Mouse (Mus musculus) kidney, adult 18-20 months (tissue): Measurements from ENCODE around the gene BC017158.
A peak's percentile ranks its signal among the peaks of the same experiment; 100 is the strongest.
"Not testable (repeated sequence)": the region's sequence is repeated elsewhere in the genome, so short reads cannot be mapped to it uniquely, and the experiment has no call there.

Source experiments
- DNase-seq: peaks from one replicate; pipeline ENCODE4 v3.0.0; 2021

BC017158 gene

DNA sequence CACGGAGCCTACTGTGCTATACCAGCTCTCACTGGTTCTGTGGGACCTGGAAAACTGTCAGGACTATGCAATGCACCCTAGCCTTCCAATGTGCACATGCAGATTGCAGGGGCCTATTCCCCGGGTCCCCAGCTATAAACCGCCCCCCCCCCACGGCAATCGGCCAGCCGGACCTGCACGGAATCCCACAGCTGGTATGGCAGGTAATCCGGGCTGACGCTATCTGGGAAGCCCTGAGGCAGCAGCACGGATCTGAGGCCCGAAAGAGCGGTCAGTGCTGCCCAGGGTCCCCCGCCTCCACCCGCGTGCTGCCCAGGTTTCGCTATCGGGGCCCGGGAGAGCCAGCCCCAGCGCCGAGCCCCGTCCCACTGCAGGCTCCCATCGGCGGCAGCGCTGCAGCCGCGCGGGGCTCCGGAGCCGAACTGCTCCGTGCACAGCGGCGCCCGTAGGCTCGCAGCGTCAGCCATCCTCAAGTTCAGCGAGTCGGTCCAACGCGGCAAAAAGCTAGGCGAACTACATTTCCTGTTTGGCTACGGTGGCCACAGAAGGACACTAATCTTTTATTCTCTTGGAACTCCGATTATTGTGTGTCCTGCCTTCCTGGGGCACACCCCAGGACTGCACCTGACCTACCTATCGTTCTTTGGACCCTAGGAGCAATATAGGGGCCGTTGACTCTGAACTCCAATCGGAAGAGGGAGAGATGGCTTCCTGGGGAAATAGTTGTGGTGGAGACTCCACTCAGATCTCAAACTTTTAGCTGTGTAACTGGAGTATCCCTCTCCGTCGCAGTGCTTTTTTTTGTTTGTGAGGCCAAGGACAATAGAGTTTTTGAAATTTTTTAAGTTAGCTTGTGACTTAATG, at the start of gene BC017158:
Gene BC017158, minus strand, starts transcription at position 554 of the 864 bp plus-strand sequence.
- DNase-seq: peak; percentile 87

GRCm38 (mm10) chr7:128346991-128347390, 49.0 kb upstream of the BC017158 start:
- no peak for DNase-seq

- DNase-seq: no peak
These were observed 48.6 kb upstream of the BC017158 start for GRCm38 (mm10) chr7:128346522-128346921.

DNA sequence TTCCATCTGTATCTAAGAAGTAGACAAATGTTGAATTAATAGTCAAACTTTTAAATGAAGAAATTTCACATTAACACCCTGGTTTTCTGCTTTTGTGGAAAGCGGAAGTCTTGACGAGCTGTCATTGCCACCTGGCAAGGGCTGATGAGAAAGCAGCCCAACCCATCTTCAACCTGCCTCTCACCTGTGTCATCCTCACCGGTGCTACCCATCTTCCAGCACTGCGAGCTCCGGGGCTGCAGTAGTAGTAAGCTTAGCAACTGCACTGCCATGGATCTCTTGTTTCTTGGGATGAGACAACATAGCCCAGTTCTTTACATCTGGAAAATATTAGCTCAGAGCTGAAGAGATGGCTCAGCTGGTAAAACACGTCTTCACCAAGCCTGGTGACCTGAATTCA, 47.7 kb upstream of the BC017158 start:
- no peak for DNase-seq

DNA sequence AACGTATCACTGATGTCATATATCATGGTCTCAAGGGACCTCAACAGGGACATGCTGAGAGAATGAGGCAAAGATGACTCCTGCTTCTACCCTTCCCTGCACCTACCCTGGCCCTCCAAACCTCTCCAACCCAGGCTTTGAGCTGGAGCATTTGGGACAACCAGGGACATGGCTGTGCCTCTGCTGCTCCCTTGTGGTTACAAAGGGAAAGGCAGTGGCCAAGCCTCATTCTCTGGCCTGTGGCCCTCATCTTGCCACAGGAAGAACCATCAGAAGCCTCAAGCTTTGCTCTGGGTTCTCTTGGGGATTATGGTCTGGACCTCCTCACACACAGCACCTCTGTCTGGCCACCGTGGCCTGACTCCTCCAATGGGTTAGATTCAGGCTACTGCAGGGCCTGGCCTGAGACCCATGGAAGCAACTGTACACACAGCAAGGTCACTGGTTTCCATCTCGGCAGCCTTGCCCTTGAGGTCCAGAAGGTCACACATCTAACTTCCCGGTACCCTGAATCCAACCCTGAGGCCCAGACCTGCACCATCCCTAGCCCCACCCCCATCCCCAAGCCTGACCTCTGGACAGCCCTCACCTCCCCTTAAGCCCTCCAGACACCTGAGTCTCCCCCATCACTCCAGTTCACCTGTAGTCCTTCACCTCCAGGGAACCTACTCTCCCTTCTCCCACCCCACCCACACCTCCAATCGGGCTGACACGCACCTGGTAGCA, 47.1 kb upstream of the BC017158 start:
- peak; percentile 82 for DNase-seq

GRCm38 (mm10) chr7:128344488-128344887, 46.5 kb upstream of the BC017158 start:
- no peak for DNase-seq

- not testable (repeated sequence) for DNase-seq
These were observed 44.7 kb upstream of the BC017158 start for GRCm38 (mm10) chr7:128342691-128343090.

GRCm38 (mm10) chr7:128340321-128340720, 42.4 kb upstream of the BC017158 start:
- DNase-seq: not testable (repeated sequence)

- DNase-seq: peak; percentile 19
These were observed 34.9 kb upstream of the BC017158 start for GRCm38 (mm10) chr7:128332896-128333295.

- DNase-seq: no peak
These were observed 33.0 kb upstream of the BC017158 start for GRCm38 (mm10) chr7:128330981-128331380.

DNA sequence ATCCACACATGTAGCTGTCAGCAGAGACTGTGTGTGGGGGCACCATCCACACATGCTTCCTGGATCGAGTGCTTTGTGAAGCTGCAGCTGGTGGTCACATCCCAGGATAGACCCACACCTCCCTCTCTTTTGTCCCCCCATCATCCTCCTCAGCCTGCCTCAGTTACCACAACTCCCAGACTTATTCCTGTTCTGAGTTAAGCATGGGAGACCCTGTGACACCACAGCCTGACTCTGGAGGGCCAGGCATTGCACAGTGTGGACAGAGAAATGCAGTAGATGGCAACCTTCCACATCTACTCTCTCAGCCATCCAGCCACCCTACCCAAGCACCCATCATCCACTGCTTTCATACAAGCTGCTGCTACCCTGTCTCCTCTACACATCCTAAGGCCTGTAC, 27.0 kb upstream of the BC017158 start:
- DNase-seq: no peak

GRCm38 (mm10) chr7:128321260-128321659, 23.3 kb upstream of the BC017158 start:
- DNase-seq: no peak

DNA sequence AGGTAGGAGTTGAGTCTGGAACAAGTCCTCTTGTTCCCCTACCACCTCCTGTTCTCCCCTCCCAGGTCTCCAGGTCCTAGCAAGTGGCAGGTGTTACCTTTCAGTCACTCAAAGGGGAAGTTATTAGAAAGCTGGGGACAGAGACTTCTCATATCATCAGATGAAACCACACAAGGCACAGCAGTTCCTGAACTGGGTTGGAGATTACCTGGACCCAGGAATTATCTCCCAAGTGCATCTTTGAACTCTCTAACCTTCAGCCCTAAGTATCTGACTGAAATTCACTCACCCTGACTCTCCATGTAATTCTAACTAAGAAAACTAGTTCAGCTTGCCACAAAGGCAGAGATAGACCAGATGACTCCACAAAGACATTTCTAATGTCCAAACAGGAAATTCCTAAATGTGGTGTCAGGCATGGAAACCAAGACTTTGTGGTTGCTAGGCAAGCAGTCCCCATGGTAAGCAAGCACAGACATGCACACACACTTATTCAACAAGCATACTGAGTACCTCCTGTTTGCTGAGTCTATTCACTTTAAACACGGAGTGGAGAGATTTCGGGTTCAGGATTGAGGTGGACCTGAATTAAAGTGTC, 22.3 kb upstream of the BC017158 start:
- no peak for DNase-seq

- DNase-seq: no peak
These were observed 21.2 kb upstream of the BC017158 start for GRCm38 (mm10) chr7:128319140-128319539.

DNA sequence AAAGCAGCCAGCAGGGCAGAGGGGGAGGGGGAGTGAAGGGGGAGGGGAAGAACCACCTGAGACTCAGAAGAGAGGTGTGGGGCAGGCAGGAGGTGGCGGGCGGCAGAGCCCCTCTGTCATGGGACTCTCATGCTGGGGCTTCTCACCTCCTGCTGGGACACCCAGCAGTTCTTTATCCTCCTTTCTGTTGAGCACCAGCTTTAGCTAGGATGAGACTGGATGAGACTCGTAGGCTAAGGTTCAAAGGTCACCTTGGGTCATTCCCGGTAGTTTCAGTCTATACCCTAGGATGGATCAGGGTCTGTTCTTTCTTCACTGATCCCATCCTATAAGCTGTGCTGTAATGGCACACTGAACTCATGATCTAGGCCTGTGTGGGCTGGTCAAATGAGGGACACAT, 19.0 kb upstream of the BC017158 start:
- no peak for DNase-seq

DNA sequence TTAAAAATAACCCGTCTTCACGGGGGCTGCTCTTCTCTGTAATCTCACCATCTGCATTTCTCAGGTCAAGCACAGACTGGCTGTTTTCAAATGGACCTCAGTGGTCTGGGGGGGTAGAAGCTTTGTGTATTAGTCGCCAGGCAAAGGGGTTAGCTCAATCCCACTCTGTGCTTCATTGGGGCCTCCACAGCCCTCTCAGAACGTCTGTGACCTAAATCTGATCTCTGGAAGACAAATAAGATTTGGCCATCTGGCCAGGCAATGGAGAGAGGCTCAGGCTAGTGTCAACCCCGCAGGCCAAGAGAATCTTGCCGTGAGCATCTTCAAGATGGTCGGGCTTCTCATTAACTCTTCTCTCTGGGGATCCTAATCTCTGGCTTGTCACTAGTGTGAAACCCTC, 16.5 kb upstream of the BC017158 start:
- no peak for DNase-seq

- no peak for DNase-seq
These were observed 15.6 kb upstream of the BC017158 start for GRCm38 (mm10) chr7:128313601-128314000.

DNA sequence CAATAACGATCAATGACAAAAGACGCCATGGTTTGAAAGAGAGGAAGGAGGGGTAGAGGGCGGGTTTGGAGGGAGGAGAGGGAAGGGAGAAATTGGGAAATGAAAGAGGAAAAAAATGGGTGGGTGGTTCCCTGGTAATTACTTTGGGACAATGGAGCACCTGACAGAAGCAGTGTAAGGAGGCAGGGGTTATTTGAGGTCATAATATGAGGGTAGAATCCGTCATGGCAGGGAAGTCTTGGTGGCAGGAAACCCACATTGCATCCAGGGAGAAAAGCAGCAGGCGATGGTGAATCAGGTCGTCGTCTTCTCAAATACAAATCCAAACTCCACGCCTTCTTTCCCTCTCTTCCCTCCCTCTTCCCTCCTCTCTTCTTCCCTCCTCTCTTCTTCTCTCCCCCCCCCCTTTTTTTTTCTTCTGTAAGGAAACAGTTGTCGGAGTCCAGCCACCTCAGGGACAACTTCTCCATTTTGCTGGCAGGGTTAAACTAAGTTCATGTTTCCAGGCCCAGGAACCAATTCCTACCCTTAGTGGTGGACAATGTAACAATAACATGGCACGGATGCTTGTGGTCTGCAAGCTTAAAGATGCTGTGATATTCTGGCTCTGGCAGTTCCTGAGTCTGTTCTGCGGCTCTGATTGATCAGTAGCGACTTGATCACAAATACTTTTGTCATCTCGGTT, 14.5 kb upstream of the BC017158 start:
- no peak for DNase-seq

DNA sequence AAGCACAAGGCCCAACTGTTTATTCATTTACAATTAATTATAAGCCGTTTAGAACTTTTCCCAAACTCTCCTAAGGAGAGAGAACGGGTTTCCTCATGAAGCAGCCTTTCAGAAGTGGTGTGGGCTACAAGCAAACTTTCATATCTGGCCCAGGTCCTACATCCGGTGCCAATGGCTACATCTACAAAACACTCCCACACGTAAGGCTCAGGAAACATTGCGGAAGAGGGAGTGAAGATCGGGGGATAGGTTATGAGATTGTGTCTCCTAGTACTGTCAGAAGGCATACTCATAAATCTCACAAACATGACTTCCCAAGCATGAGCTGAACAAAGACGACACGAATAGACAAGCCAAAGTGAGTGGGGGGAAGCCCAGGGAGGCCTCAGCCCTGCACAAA, 13.8 kb upstream of the BC017158 start:
- no peak for DNase-seq

DNA sequence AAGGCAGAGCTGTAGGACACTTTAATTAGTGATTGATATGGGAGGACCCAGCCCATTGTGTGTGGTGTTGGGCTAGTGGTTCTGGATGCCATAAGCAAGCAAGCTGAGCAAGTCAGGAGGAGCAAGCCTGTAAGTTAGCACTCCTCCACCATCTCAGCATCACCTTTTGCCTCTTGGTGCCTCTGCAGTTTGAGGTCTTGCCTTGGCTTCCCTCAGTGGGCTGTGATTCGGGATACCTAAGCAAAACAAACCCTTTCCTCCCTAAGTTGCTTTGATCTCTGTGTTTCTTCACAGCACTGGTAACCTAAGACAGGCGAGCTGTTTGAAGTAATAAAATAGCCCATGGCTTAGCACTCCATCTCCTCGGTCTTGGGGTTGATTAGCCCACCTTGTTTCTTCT, 13.3 kb upstream of the BC017158 start:
- no peak for DNase-seq

DNA sequence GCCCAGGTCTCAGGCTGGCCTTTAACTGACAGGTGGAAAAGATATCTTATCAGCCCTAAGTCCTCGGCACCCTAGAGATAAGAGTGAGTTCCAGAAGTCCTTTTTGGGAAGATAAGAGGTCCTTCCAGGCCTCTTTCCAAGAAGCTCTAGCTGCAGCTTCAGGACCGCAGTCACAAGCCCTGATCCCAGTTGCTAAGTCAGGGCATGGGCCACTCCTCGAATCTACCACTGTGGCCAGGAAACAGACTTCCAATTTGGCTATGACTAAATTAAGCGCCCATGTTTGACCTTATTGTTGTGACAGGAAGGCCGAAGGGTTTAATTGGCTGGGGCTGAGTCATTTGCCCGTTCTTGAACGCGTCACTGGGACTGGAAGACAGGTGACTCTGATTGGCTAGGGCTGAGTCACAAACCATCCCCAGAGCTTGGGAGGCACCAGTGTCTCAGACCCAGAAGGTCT, 12.3 kb upstream of the BC017158 start:
- no peak for DNase-seq

- no peak for DNase-seq
These were observed 11.8 kb upstream of the BC017158 start for GRCm38 (mm10) chr7:128309776-128310175.

DNA sequence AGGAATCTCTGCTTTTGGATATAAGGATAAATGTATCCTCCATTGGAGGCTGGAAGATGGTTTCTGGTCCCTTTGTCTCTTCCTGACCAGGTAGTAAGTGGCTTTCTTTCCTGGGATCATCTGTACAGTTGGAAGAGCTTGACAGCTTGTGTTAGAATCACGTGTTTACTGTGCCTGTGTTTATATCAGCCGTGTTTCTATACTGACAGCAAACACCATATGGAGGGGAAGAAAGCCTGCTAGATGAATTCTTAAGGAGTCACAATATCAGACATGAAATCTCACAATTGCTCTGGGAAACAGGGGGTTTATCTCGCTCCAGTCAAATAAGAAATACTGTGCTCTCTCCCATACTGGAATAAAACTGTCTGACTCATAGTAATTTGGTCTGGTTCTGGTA, 11.2 kb upstream of the BC017158 start:
- no peak for DNase-seq
